ENCODE assay signal across 7 mouse cellular contexts in genomic region chr2:130818838-130819647, GRCm38 (mm10).
A peak's percentile ranks its signal among the peaks of the same experiment; 100 is the strongest.
DNase-seq lines count a peak whose midpoint lies in the region; ATAC-seq and TF ChIP-seq lines count a peak whose summit lies in the region.

No protein-coding gene starts in this region.

- H3K9ac ChIP-seq in hindbrain, embryonic 12.5 days: no peak overlapping the region
- no peak overlapping the region for H3K9ac ChIP-seq in midbrain, embryonic 11.5 days (ENCODE audit: low read length)

- H3K4me2 ChIP-seq in hindbrain, embryonic 12.5 days (replicated peaks): no peak overlapping the region
- H3K4me2 ChIP-seq in midbrain, embryonic 11.5 days: no peak overlapping the region

- H3K27ac ChIP-seq in hindbrain, embryonic 12.5 days: peak overlapping the region; percentile 60; the same call in 1 of the 2 replicates
- peak overlapping the region; percentile 26; the same call in 1 of the 2 replicates for H3K27ac ChIP-seq in midbrain, embryonic 11.5 days (ENCODE audit: low read depth, low read length)

- 66% methylated on average over 11 of the region's 11 CpGs for WGBS in lung, adult 2 months
- 33% methylated on average over 11 of the region's 11 CpGs for WGBS in hindbrain, embryonic 12.5 days
- WGBS in midbrain, embryonic 11.5 days: 31% methylated on average over 11 of the region's 11 CpGs

- H3K27me3 ChIP-seq in hindbrain, embryonic 12.5 days: no peaks in the 10 kb centered on the region
- H3K27me3 ChIP-seq in midbrain, embryonic 11.5 days (ENCODE audit: control insufficient read depth, insufficient read depth, low read length): no peaks in the 10 kb centered on the region

- no peak for DNase-seq in lung, adult 2 months
- no peak for DNase-seq in lung, postnatal 14 days
- DNase-seq in cerebellum, adult 8-10 months: peak; percentile 19
- no peak for DNase-seq in midbrain, embryonic 11.5 days (ENCODE audit: low spot score, missing footprints)
- DNase-seq in gastrocnemius, postnatal 25 days: no peak
- DNase-seq in gastrocnemius, adult 8-10 months (ENCODE audit: low spot score in 2 of 2): no peak

- peaks cover 40% of the 10 kb centered on the region for H3K36me3 ChIP-seq in hindbrain, embryonic 12.5 days
- H3K36me3 ChIP-seq in midbrain, embryonic 11.5 days (ENCODE audit: control insufficient read depth, insufficient read depth, low read length): peaks cover 3% of the 10 kb centered on the region; the same call in 1 of the 2 replicates

- H3K4me3 ChIP-seq in lung, adult 2 months (replicated peaks; ENCODE audit: extremely low read depth, low read depth, low read length): no peak overlapping the region
- no peak overlapping the region for H3K4me3 ChIP-seq in hindbrain, embryonic 12.5 days
- H3K4me3 ChIP-seq in midbrain, embryonic 11.5 days (ENCODE audit: low read depth, low read length): no peak overlapping the region

- H3K4me1 ChIP-seq in lung, adult 2 months (ENCODE audit: control insufficient read depth, insufficient read depth, low read length): no peaks in the 10 kb centered on the region; the same call in 1 of the 2 replicates
- H3K4me1 ChIP-seq in hindbrain, embryonic 12.5 days: peaks cover 6% of the 10 kb centered on the region
- peaks cover 6% of the 10 kb centered on the region; the same call in 1 of the 2 replicates for H3K4me1 ChIP-seq in midbrain, embryonic 11.5 days (ENCODE audit: control insufficient read depth, insufficient read depth, low read length)

- TF ChIP-seq POLR2A in lung, adult 2 months (IDR thresholded peaks at IDR 0.05; ENCODE audit: borderline replicate concordance, extremely low read depth, low read depth, low read length): no peak

- peak; percentile 39 for TF ChIP-seq CTCF in lung, adult 2 months (IDR thresholded peaks at IDR 0.05; ENCODE audit: insufficient read depth, low read length)

- peak; percentile 83 for ATAC-seq in hindbrain, embryonic 12.5 days (ENCODE audit: low FRiP score)
- peak; percentile 70 for ATAC-seq in midbrain, embryonic 11.5 days (ENCODE audit: low FRiP score)

- H3K9me3 ChIP-seq in hindbrain, embryonic 12.5 days (replicated peaks): no peaks in the 10 kb centered on the region
- H3K9me3 ChIP-seq in midbrain, embryonic 11.5 days (ENCODE audit: control insufficient read depth, low read length): no peaks in the 10 kb centered on the region
